ENCODE assay signal across 11 mouse cellular contexts in genomic region chr4:106975890-106976289, GRCm38 (mm10).
A peak's percentile ranks its signal among the peaks of the same experiment; 100 is the strongest.
DNase-seq lines count a peak whose midpoint lies in the region; ATAC-seq lines count a peak whose summit lies in the region.
"Had no signal": no experiment of that assay in that cellular context is flagged by ENCODE, and none has a peak within 500 bp of the region (broad histone marks: within the 10 kb centered on the region; RNA-seq: fewer than 3 reads in every experiment).

No protein-coding gene starts in this region.

- H3K4me1 ChIP-seq in heart, embryonic 13.5 days, result peaks cover 92% of the 10 kb centered on the region
- peaks cover 56% of the 10 kb centered on the region for H3K4me1 ChIP-seq in heart, embryonic 11.5 days (ENCODE audit: control insufficient read depth, insufficient read depth, low read length)
- peaks cover 100% of the 10 kb centered on the region for H3K4me1 ChIP-seq in neural tube, embryonic 13.5 days (replicated peaks)
- peaks cover 98% of the 10 kb centered on the region for H3K4me1 ChIP-seq in embryonic facial prominence, embryonic 13.5 days
- peaks cover 66% of the 10 kb centered on the region for H3K4me1 ChIP-seq in stomach, embryonic 16.5 days (ENCODE audit: control insufficient read depth, insufficient read depth, low read length)

- DNase-seq in neural tube, embryonic 10.5 days (ENCODE audit: extremely low spot score, low spot score), result no peak
- DNase-seq in spleen, postnatal 14 days (ENCODE audit: low spot score in 2 of 2), result no peak
- DNase-seq: kidney, postnatal 10 days; lung, adult 2 months; right cerebral cortex, postnatal 25 days had no signal

- H3K4me2 ChIP-seq in heart, embryonic 13.5 days, result no peak overlapping the region
- no peak overlapping the region for H3K4me2 ChIP-seq in heart, embryonic 11.5 days
- no peak overlapping the region for H3K4me2 ChIP-seq in neural tube, embryonic 13.5 days
- H3K4me2 ChIP-seq in embryonic facial prominence, embryonic 13.5 days, result no peak overlapping the region
- no peak overlapping the region for H3K4me2 ChIP-seq in stomach, embryonic 16.5 days (ENCODE audit: low read depth, low read length)

- WGBS in heart, embryonic 13.5 days, result 63% methylated on average over 4 of the region's 4 CpGs
- 64% methylated on average over 4 of the region's 4 CpGs for WGBS in heart, embryonic 11.5 days (ENCODE audit: insufficient replicate concordance)
- WGBS in neural tube, embryonic 13.5 days, result 37% methylated on average over 4 of the region's 4 CpGs
- WGBS in embryonic facial prominence, embryonic 13.5 days, result 40% methylated on average over 4 of the region's 4 CpGs
- WGBS in stomach, embryonic 16.5 days, result 32% methylated on average over 4 of the region's 4 CpGs

- ATAC-seq in heart, embryonic 13.5 days (ENCODE audit: extremely low read depth, insufficient number of reproducible peaks, low FRiP score, low TSS enrichment), result no peak
- ATAC-seq in heart, embryonic 11.5 days (replicated peaks; ENCODE audit: insufficient number of reproducible peaks, low FRiP score, low TSS enrichment), result no peak
- ATAC-seq in neural tube, embryonic 13.5 days (ENCODE audit: low read depth), result no peak
- no peak for ATAC-seq in embryonic facial prominence, embryonic 13.5 days (ENCODE audit: insufficient number of reproducible peaks, insufficient read depth, low FRiP score, low TSS enrichment, low read depth)
- no peak for ATAC-seq in stomach, embryonic 16.5 days (ENCODE audit: insufficient read depth, low FRiP score)
- no peak for ATAC-seq in granulocyte monocyte progenitor cell, adult 5-6 weeks (replicated peaks; ENCODE audit: poor library complexity, severe bottlenecking)

- no peak overlapping the region for H3K27ac ChIP-seq in heart, embryonic 13.5 days (replicated peaks)
- H3K27ac ChIP-seq in heart, embryonic 11.5 days (ENCODE audit: low read depth, low read length), result no peak overlapping the region
- peak overlapping the region; percentile 83 for H3K27ac ChIP-seq in neural tube, embryonic 13.5 days (replicated peaks)
- peak overlapping the region; percentile 23; the same call in 1 of the 2 replicates for H3K27ac ChIP-seq in embryonic facial prominence, embryonic 13.5 days
- peak overlapping the region; percentile 69 for H3K27ac ChIP-seq in stomach, embryonic 16.5 days (ENCODE audit: low read length)

- no peak overlapping the region for H3K4me3 ChIP-seq in heart, embryonic 13.5 days
- no peak overlapping the region for H3K4me3 ChIP-seq in heart, embryonic 11.5 days (ENCODE audit: low read depth, low read length)
- H3K4me3 ChIP-seq in neural tube, embryonic 13.5 days, result no peak overlapping the region
- no peak overlapping the region for H3K4me3 ChIP-seq in embryonic facial prominence, embryonic 13.5 days
- H3K4me3 ChIP-seq in stomach, embryonic 16.5 days (replicated peaks; ENCODE audit: low read length), result no peak overlapping the region

- no peaks in the 10 kb centered on the region for H3K9me3 ChIP-seq in heart, embryonic 13.5 days
- no peaks in the 10 kb centered on the region for H3K9me3 ChIP-seq in heart, embryonic 11.5 days (replicated peaks; ENCODE audit: control insufficient read depth, low read length)
- H3K9me3 ChIP-seq in neural tube, embryonic 13.5 days, result no peaks in the 10 kb centered on the region
- no peaks in the 10 kb centered on the region for H3K9me3 ChIP-seq in embryonic facial prominence, embryonic 13.5 days
- H3K9me3 ChIP-seq in stomach, embryonic 16.5 days (replicated peaks; ENCODE audit: control insufficient read depth, low read length), result no peaks in the 10 kb centered on the region

- H3K27me3 ChIP-seq in heart, embryonic 13.5 days (replicated peaks), result no peaks in the 10 kb centered on the region
- no peaks in the 10 kb centered on the region for H3K27me3 ChIP-seq in heart, embryonic 11.5 days (ENCODE audit: control insufficient read depth, insufficient read depth, low read length)
- H3K27me3 ChIP-seq in neural tube, embryonic 13.5 days, result no peaks in the 10 kb centered on the region
- no peaks in the 10 kb centered on the region for H3K27me3 ChIP-seq in embryonic facial prominence, embryonic 13.5 days
- no peaks in the 10 kb centered on the region for H3K27me3 ChIP-seq in stomach, embryonic 16.5 days (ENCODE audit: control insufficient read depth, insufficient read depth, low read length)

- H3K36me3 ChIP-seq in heart, embryonic 13.5 days, result no peaks in the 10 kb centered on the region; the same call in none of the 2 replicates
- H3K36me3 ChIP-seq in heart, embryonic 11.5 days (ENCODE audit: control insufficient read depth, insufficient read depth, low read length), result no peaks in the 10 kb centered on the region
- no peaks in the 10 kb centered on the region for H3K36me3 ChIP-seq in neural tube, embryonic 13.5 days
- no peaks in the 10 kb centered on the region; the same call in 1 of the 2 replicates for H3K36me3 ChIP-seq in embryonic facial prominence, embryonic 13.5 days
- no peaks in the 10 kb centered on the region for H3K36me3 ChIP-seq in stomach, embryonic 16.5 days (ENCODE audit: control insufficient read depth, insufficient read depth, low read length)

- 0 out of 2 replicates have a peak overlapping the region, but pooled peaks have one; percentile 41 for H3K9ac ChIP-seq in heart, embryonic 13.5 days
- H3K9ac ChIP-seq in heart, embryonic 11.5 days (ENCODE audit: low read depth, low read length), result no peak overlapping the region
- H3K9ac ChIP-seq in neural tube, embryonic 13.5 days, result peak overlapping the region; percentile 45
- H3K9ac ChIP-seq in embryonic facial prominence, embryonic 13.5 days, result no peak overlapping the region
- H3K9ac ChIP-seq in stomach, embryonic 16.5 days (ENCODE audit: low read length), result peak overlapping the region; percentile 14; the same call in 1 of the 2 replicates

Comparison
In these comparisons a context has a peak if more than half of its experiments do, and no peak if none do; other contexts are left out.
1. H3K9ac ChIP-seq: peak in heart, embryonic 13.5 days (single experiment), neural tube, embryonic 13.5 days (single experiment) and stomach, embryonic 16.5 days (single experiment); none in heart, embryonic 11.5 days (single experiment) and embryonic facial prominence, embryonic 13.5 days (single experiment).
2. H3K27ac ChIP-seq: peak in neural tube, embryonic 13.5 days (single experiment), embryonic facial prominence, embryonic 13.5 days (single experiment) and stomach, embryonic 16.5 days (single experiment); none in heart, embryonic 13.5 days (single experiment) and heart, embryonic 11.5 days (single experiment).